Mouse (Mus musculus) cerebellum, adult 2 months (tissue): ENCODE data around the gene Syce3.

Experiments
- CTCF ChIP-seq: fragments of 200-500 bp; IDR thresholded peaks from 2 replicates; pipeline ENCODE4 v1.5.1; 2011; ENCODE audit warnings: low read depth, mild to moderate bottlenecking, control low read depth, low read length, moderate library complexity, borderline replicate concordance; ENCODE audit not compliant: insufficient read depth
- POLR2A ChIP-seq: fragments of 200-500 bp; IDR thresholded peaks from 2 replicates; pipeline ENCODE4 v1.6.1; 2011; ENCODE audit warnings: low read length, control low read depth, borderline replicate concordance; ENCODE audit not compliant: insufficient read depth

GRCm38 (mm10) chr15:89425711-89426121, 15.4 kb upstream of the Syce3 start, which contains the start of gene Cpt1b:
- no peak for TF ChIP-seq CTCF
- TF ChIP-seq POLR2A, result no peak
